8 mouse cellular contexts compared by ENCODE assay signal in genomic region chr3:152106225-152107148, GRCm38 (mm10). TPM values are rescaled to one million over a fixed set of nuclear protein-coding genes. Genes with fewer than 3 reads are reported as not detected.
DNase-seq lines count a peak whose midpoint lies in the region; ATAC-seq and TF ChIP-seq lines count a peak whose summit lies in the region.

No protein-coding gene starts in this region.

- H3K27me3 ChIP-seq in forebrain, embryonic 14.5 days (replicated peaks; ENCODE audit: control insufficient read depth, insufficient read depth, low read length), result 0 out of 2 replicates have a peak, but pooled peaks cover 6% of the 10 kb centered on the region
- 0 out of 2 replicates have a peak, but pooled peaks cover 5% of the 10 kb centered on the region for H3K27me3 ChIP-seq in midbrain, embryonic 15.5 days (replicated peaks)

- DNase-seq in gastrocnemius, adult 2 months, result no peak
- DNase-seq in gastrocnemius, postnatal 14 days, result no peak
- peak; percentile 60 for DNase-seq in Muller cell, postnatal 12 days (ENCODE audit: inconsistent ontology term)
- DNase-seq in forebrain, embryonic 14.5 days (ENCODE audit: low spot score), result peak; percentile 72
- DNase-seq in layer of hippocampus, postnatal 10 days (ENCODE audit: low spot score in 2 of 2), result peak; percentile 34 to 44
- no peak for DNase-seq in adrenal gland, postnatal 4 days (ENCODE audit: low spot score in 2 of 2)
- no peak for DNase-seq in ovary, postnatal 36 days (ENCODE audit: low spot score)

- no peak for TF ChIP-seq CTCF in gastrocnemius, adult 2 months (IDR thresholded peaks at IDR 0.05)

- no peaks in the 10 kb centered on the region for H3K36me3 ChIP-seq in forebrain, embryonic 14.5 days (ENCODE audit: control insufficient read depth, insufficient read depth, low read length)
- H3K36me3 ChIP-seq in midbrain, embryonic 15.5 days (replicated peaks), result no peaks in the 10 kb centered on the region

- peak overlapping the region; percentile 66 for H3K4me2 ChIP-seq in forebrain, embryonic 14.5 days (ENCODE audit: low read length)
- H3K4me2 ChIP-seq in midbrain, embryonic 15.5 days, result peak overlapping the region; percentile 89

- H3K27ac ChIP-seq in gastrocnemius, adult 2 months, result no peak overlapping the region
- H3K27ac ChIP-seq in forebrain, embryonic 14.5 days (ENCODE audit: low read depth, low read length), result no peak overlapping the region
- peak overlapping the region; percentile 48 for H3K27ac ChIP-seq in midbrain, embryonic 15.5 days

- peak overlapping the region; percentile 55 for H3K9ac ChIP-seq in forebrain, embryonic 14.5 days (ENCODE audit: low read length)
- H3K9ac ChIP-seq in midbrain, embryonic 15.5 days, result peak overlapping the region; percentile 40

- ATAC-seq in forebrain, embryonic 14.5 days, result peak; percentile 57
- ATAC-seq in midbrain, embryonic 15.5 days (replicated peaks), result peak; percentile 64

- WGBS in forebrain, embryonic 14.5 days, result 1% methylated on average over 28 of the region's 28 CpGs
- WGBS in midbrain, embryonic 15.5 days, result under 1% methylated on average over 28 of the region's 28 CpGs

- no peaks in the 10 kb centered on the region for H3K4me1 ChIP-seq in forebrain, embryonic 14.5 days (ENCODE audit: control insufficient read depth, insufficient read depth, low read length)
- H3K4me1 ChIP-seq in midbrain, embryonic 15.5 days, result peaks cover 26% of the 10 kb centered on the region

- no peaks in the 10 kb centered on the region for H3K9me3 ChIP-seq in forebrain, embryonic 14.5 days (replicated peaks; ENCODE audit: control insufficient read depth, low read length)
- no peaks in the 10 kb centered on the region for H3K9me3 ChIP-seq in midbrain, embryonic 15.5 days

- peak overlapping the region; percentile 55 for H3K4me3 ChIP-seq in gastrocnemius, adult 2 months
- peak overlapping the region; percentile 35 for H3K4me3 ChIP-seq in forebrain, embryonic 14.5 days (ENCODE audit: low read depth, low read length)
- H3K4me3 ChIP-seq in midbrain, embryonic 15.5 days, result peak overlapping the region; percentile 46

- intact Hi-C loops in gastrocnemius, adult 2 months (cut with DNase I), result no loop called here
- intact Hi-C loops in gastrocnemius, postnatal 14 days (cut with DNase I; ENCODE audit: low total_unique reads), result no loop called here

RNA-seq across cellular contexts. Expression of gene Gipc2, which starts 59.5 kb away (rescaled TPM):
- under 1 TPM; 0.69 to 0.75 TPM for total RNA-seq in gastrocnemius, adult 2 months (2021)
- 1 to 10 TPM in 1 of 2 experiments, under 1 TPM in 1; 0.82 to 1.1 TPM for total RNA-seq in gastrocnemius, postnatal 14 days (2021)
- 3.1 and 4.7 TPM in 2 replicates for polyA plus RNA-seq in forebrain, embryonic 14.5 days (2014; fragmentation: Nextera tagmentation; extraction: Ambion mirVana)
- 1 to 10 TPM; 1.3 to 2.8 TPM for total RNA-seq in layer of hippocampus, postnatal 10 days (2021)
- polyA plus RNA-seq in midbrain, embryonic 15.5 days (2015; fragmentation: Nextera tagmentation; extraction: Ambion mirVana), result 7.8 and 12.3 TPM in 2 replicates
- total RNA-seq in adrenal gland, postnatal 4 days (2021), result 1 to 10 TPM in 1 of 2 experiments, under 1 TPM in 1; 0.76 to 5.0 TPM

Comparison
In these comparisons a context has a peak if more than half of its experiments do, and no peak if none do; other contexts are left out.
1. DNase-seq: peak in Muller cell, postnatal 12 days (single experiment), forebrain, embryonic 14.5 days (single experiment) and layer of hippocampus, postnatal 10 days (2 of 2); none in gastrocnemius, adult 2 months (single experiment), gastrocnemius, postnatal 14 days (single experiment), adrenal gland, postnatal 4 days (0 of 2) and ovary, postnatal 36 days (single experiment).
2. Peak in every context shown above with its lines, with median percentiles within 50 percentile points of each other: H3K4me3 ChIP-seq.